Mouse (Mus musculus): ENCODE measurements at regions not wholly inside any gene's neighbourhood (a gene's known extent, or its start where the extent isn't known, plus 50 kb on each side); places are given as distances from the start of the nearest gene placed in this dataset.

GRCm38 (mm10) chr6:16483295-16483694 is 414.9 kb downstream of the Tfec start:
- TF ChIP-seq POLR2A (IDR thresholded peaks at IDR 0.05; ENCODE audit: borderline replicate concordance, insufficient read depth, low read length), result no peak
- TF ChIP-seq CTCF (IDR thresholded peaks at IDR 0.05; ENCODE audit: borderline replicate concordance, insufficient read depth, low read depth, low read length), result no peak
